Mouse (Mus musculus): Measurements from ENCODE around the gene Atg4a-ps. TPM values are rescaled to one million over a fixed set of nuclear protein-coding genes. Genes with fewer than 3 reads are reported as not detected.

The Atg4a-ps gene
- polyA plus RNA-seq, 1 experiment: not detected

DNA sequence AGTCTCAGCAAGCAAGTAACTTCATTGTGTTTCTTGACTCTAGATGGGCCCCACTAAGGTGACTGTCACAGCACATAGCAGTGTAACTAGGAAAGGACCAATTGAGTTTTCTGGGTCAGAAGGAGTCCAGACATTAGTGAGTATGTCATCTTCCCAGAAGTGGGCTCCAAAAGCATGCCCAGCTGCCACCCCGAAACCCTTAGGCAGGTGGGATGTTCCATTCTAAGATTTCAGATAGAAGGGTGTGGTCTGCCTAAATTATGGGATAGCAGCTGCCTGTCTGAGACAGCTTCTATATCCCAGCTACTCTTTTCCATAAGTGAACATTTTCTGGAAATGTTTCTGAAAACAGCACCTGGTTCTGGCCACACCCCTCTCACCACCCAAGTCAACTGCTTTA, 11.6 kb downstream of the Atg4a-ps start:
- H3K36me3 ChIP-seq (ENCODE audit: control insufficient read depth, insufficient read depth, low read length): no peaks in the 10 kb centered on the region
- WGBS: 100% methylated on average over 1 of the region's 1 CpGs
- H3K4me3 ChIP-seq (ENCODE audit: control insufficient read depth, insufficient read depth, low read length): no peak overlapping the region
- no peak for TF ChIP-seq POLR2A (IDR thresholded peaks at IDR 0.05; ENCODE audit: control insufficient read depth, extremely low read depth, insufficient read depth, low read length, poor library complexity)
- DNase-seq: no peak
- no peak overlapping the region for H3K27ac ChIP-seq (ENCODE audit: control insufficient read depth, insufficient read depth, low read length)
- H3K4me1 ChIP-seq (replicated peaks; ENCODE audit: control insufficient read depth, insufficient read depth, low read length): peaks cover 25% of the 10 kb centered on the region
- H3K27me3 ChIP-seq (ENCODE audit: control insufficient read depth, insufficient read depth, low read length): no peaks in the 10 kb centered on the region

DNA sequence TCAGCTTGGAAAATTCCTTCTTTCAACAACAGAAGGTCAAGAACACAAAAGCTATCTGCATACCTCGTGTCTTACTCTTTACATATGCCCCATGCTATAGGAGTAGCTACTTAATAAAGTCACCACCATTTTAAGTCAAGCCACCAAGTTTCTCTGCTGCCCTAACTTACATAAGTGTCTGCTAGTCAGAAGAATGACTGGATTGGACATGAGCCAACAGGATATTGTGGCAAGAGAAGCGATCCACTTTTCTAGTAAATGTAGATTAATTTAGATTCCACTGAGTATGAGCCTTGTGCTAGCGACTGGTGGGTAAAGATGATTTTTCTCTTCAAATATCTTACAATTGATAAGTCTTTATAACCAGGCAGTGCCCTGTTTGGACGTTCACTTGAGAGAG, 12.0 kb downstream of the Atg4a-ps start:
- peaks cover 20% of the 10 kb centered on the region for H3K4me1 ChIP-seq (replicated peaks; ENCODE audit: control insufficient read depth, insufficient read depth, low read length)
- TF ChIP-seq CTCF (IDR thresholded peaks at IDR 0.05; ENCODE audit: borderline replicate concordance, control insufficient read depth, extremely low read depth, insufficient read depth, low read length, poor library complexity): no peak
- H3K27me3 ChIP-seq (ENCODE audit: control insufficient read depth, insufficient read depth, low read length): no peaks in the 10 kb centered on the region
- no peak for DNase-seq
- WGBS: 31% methylated on average over 4 of the region's 4 CpGs
- no peak overlapping the region for H3K4me3 ChIP-seq (ENCODE audit: control insufficient read depth, insufficient read depth, low read length)
- no peaks in the 10 kb centered on the region for H3K36me3 ChIP-seq (ENCODE audit: control insufficient read depth, insufficient read depth, low read length)
- H3K27ac ChIP-seq (ENCODE audit: control insufficient read depth, insufficient read depth, low read length): no peak overlapping the region

DNA sequence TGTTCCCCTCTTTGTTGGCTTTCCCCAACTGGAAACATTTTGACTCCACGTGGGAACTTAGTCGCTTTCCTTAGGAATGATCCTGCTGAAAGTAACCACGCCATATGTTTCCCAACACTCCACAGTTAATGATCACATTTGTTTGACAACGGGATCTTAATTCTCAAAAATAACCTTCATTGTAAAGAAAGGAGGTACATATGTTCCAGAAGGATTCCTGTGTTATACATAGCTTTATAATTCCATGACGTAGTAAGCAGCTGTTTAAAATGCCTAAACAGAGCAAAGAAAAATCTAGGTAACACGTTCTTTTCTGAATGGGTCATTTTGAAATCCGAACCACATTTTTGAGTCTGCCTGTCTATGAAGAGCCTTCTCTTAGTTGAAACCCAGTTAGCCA, 12.7 kb downstream of the Atg4a-ps start:
- H3K36me3 ChIP-seq (ENCODE audit: control insufficient read depth, insufficient read depth, low read length): no peaks in the 10 kb centered on the region
- H3K27me3 ChIP-seq (ENCODE audit: control insufficient read depth, insufficient read depth, low read length): no peaks in the 10 kb centered on the region
- DNase-seq: no peak
- no peak overlapping the region for H3K4me3 ChIP-seq (ENCODE audit: control insufficient read depth, insufficient read depth, low read length)
- peaks cover 19% of the 10 kb centered on the region for H3K4me1 ChIP-seq (replicated peaks; ENCODE audit: control insufficient read depth, insufficient read depth, low read length)
- no peak for TF ChIP-seq CTCF (IDR thresholded peaks at IDR 0.05; ENCODE audit: borderline replicate concordance, control insufficient read depth, extremely low read depth, insufficient read depth, low read length, poor library complexity)
- no peak for TF ChIP-seq POLR2A (IDR thresholded peaks at IDR 0.05; ENCODE audit: control insufficient read depth, extremely low read depth, insufficient read depth, low read length, poor library complexity)
- H3K27ac ChIP-seq (ENCODE audit: control insufficient read depth, insufficient read depth, low read length): no peak overlapping the region
- 97% methylated on average over 7 of the region's 7 CpGs for WGBS

DNA sequence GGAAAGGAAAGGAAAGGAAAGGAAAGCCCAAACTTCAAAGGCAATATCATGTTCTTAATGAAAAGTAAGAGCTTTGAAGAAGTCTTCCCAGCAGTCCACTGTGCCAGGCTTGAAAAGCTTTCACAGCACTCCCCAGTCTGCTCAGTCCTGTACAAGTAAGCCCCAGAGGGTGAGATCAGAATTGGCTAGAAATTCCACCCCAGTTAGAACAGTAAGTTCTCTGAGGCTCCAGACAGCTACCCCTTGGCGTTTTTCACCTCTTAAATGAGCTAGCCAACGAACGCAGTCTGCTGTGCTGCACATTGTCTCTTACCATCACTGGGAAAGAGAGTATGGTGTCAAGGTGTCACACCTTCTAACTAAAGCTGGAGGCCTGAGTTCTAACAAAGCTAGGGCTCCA, 18.2 kb downstream of the Atg4a-ps start:
- Histone ChIP-seq H3K4me1 (replicated peaks; ENCODE audit: control insufficient read depth, insufficient read depth, low read length) (no peaks in the 10 kb centered on the region), H3K4me3 (ENCODE audit: control insufficient read depth, insufficient read depth, low read length) (no peak overlapping the region), H3K36me3 (ENCODE audit: control insufficient read depth, insufficient read depth, low read length) (no peaks in the 10 kb centered on the region), H3K27me3 (ENCODE audit: control insufficient read depth, insufficient read depth, low read length) (no peaks in the 10 kb centered on the region), H3K27ac (ENCODE audit: control insufficient read depth, insufficient read depth, low read length) (no peak overlapping the region)
- WGBS: 98% methylated on average over 3 of the region's 3 CpGs
- DNase-seq: no peak
- TF ChIP-seq CTCF (IDR thresholded peaks at IDR 0.05; ENCODE audit: borderline replicate concordance, control insufficient read depth, extremely low read depth, insufficient read depth, low read length, poor library complexity): no peak

DNA sequence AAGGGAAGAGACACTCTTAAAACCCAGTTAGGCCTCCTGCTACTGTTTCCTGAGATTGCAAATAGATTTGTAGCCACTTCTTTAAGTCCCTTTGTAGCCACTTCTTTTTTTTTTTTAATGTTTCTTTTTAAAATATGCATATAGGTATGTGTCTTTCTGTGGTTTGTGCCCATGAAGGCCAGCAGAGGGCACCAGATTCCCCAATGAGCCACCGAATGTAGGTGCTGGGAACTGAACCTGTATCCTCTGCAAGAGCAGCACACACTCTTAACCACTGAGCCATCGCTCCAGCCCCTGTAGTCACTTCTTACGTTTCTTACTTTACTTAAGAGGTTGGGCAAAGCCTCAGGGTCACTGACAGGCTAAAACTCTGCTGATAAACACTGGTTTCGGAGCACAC, 19.4 kb downstream of the Atg4a-ps start:
- no peak for DNase-seq
- Histone ChIP-seq H3K4me1 (replicated peaks; ENCODE audit: control insufficient read depth, insufficient read depth, low read length) (no peaks in the 10 kb centered on the region), H3K27me3 (ENCODE audit: control insufficient read depth, insufficient read depth, low read length) (no peaks in the 10 kb centered on the region), H3K36me3 (ENCODE audit: control insufficient read depth, insufficient read depth, low read length) (no peaks in the 10 kb centered on the region), H3K4me3 (ENCODE audit: control insufficient read depth, insufficient read depth, low read length) (no peak overlapping the region), H3K27ac (ENCODE audit: control insufficient read depth, insufficient read depth, low read length) (no peak overlapping the region)
- WGBS: 98% methylated on average over 4 of the region's 4 CpGs
- TF ChIP-seq CTCF (IDR thresholded peaks at IDR 0.05; ENCODE audit: borderline replicate concordance, control insufficient read depth, extremely low read depth, insufficient read depth, low read length, poor library complexity) (no peak), POLR2A (IDR thresholded peaks at IDR 0.05; ENCODE audit: control insufficient read depth, extremely low read depth, insufficient read depth, low read length, poor library complexity) (no peak)

DNA sequence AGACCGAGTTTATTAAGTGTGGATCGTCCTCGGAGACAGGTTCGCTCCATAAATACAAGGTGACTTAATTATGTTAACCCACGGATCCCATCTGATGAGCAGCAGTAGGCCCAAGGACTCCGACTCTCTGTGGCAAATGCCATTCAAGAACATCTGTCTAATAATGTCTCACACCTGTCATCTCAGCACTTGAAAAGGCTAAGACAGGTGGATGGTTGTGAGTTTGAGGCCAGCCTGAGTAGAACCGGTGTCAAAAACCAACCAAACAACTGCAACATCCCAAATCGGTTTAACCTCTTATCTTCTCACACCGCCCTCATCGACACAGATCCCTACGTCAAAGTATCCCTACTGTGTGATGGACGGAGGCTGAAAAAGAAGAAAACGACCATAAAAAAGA, 20.7 kb downstream of the Atg4a-ps start:
- Histone ChIP-seq H3K4me1 (replicated peaks; ENCODE audit: control insufficient read depth, insufficient read depth, low read length) (no peaks in the 10 kb centered on the region), H3K4me3 (ENCODE audit: control insufficient read depth, insufficient read depth, low read length) (no peak overlapping the region), H3K27ac (ENCODE audit: control insufficient read depth, insufficient read depth, low read length) (no peak overlapping the region), H3K27me3 (ENCODE audit: control insufficient read depth, insufficient read depth, low read length) (no peaks in the 10 kb centered on the region), H3K36me3 (ENCODE audit: control insufficient read depth, insufficient read depth, low read length) (no peaks in the 10 kb centered on the region)
- TF ChIP-seq CTCF (IDR thresholded peaks at IDR 0.05; ENCODE audit: borderline replicate concordance, control insufficient read depth, extremely low read depth, insufficient read depth, low read length, poor library complexity) (no peak), POLR2A (IDR thresholded peaks at IDR 0.05; ENCODE audit: control insufficient read depth, extremely low read depth, insufficient read depth, low read length, poor library complexity) (no peak)
- WGBS: 94% methylated on average over 13 of the region's 13 CpGs
- DNase-seq: no peak

DNA sequence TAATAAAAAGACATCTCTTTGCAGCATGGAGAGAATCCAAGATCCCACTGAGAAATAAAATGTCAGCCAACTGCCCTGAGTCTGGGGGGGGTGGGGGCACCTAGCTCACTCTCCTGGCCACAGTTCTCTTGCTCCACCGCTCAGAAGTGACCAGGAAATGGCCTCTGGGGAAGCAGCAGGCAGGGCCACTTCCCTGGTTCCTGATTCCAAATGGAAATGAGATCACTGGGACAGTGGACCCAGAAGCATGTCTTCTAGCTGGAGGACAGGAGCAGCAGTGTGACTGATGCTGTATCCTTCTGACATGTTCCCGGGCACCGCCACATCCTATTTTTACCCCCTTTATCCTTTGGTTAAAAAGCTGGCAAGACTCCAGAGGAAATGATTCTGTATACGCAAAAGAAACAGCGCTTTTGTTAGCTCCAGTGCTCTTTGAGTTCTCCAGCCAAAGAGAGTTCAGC, 21.2 kb downstream of the Atg4a-ps start:
- Histone ChIP-seq H3K27me3 (ENCODE audit: control insufficient read depth, insufficient read depth, low read length) (no peaks in the 10 kb centered on the region), H3K4me1 (replicated peaks; ENCODE audit: control insufficient read depth, insufficient read depth, low read length) (no peaks in the 10 kb centered on the region), H3K27ac (ENCODE audit: control insufficient read depth, insufficient read depth, low read length) (no peak overlapping the region), H3K36me3 (ENCODE audit: control insufficient read depth, insufficient read depth, low read length) (no peaks in the 10 kb centered on the region), H3K4me3 (ENCODE audit: control insufficient read depth, insufficient read depth, low read length) (no peak overlapping the region)
- WGBS: 19% methylated on average over 5 of the region's 5 CpGs
- no peak for DNase-seq
- TF ChIP-seq POLR2A (IDR thresholded peaks at IDR 0.05; ENCODE audit: control insufficient read depth, extremely low read depth, insufficient read depth, low read length, poor library complexity): no peak
- TF ChIP-seq CTCF (IDR thresholded peaks at IDR 0.05; ENCODE audit: borderline replicate concordance, control insufficient read depth, extremely low read depth, insufficient read depth, low read length, poor library complexity): no peak

Data from thymus, adult 2 months (tissue).